15 mouse cellular contexts compared by ENCODE assay signal in the genomic region with DNA sequence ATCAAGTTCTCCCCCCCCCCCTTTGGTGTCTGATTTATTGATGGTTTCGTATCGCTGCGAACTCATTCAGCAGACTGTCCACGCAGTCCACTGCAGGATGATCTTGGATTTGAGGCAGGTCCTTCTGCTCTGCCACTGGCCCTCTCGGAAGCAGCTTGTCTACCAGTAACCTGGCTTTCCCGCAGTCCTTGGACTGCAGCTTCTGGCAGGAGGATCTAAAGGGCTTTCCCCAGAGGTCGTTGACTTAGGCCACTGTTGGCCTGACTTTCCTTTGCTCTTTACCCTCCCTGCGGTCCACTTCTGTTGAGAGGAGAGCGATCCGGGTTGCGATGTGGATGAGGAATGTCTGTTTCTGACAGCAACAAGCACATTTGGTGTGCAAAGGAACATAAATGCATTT. TPM values are rescaled to one million over a fixed set of nuclear protein-coding genes. Genes with fewer than 3 reads are reported as not detected.
DNase-seq lines count a peak whose midpoint lies in the region; ATAC-seq lines count a peak whose summit lies in the region.
"Had no signal": no experiment of that assay in that cellular context is flagged by ENCODE, and none has a peak within 500 bp of the region (broad histone marks: within the 10 kb centered on the region; RNA-seq: fewer than 3 reads in every experiment).

No protein-coding gene starts in this region.

- peak; percentile 47; the same call in 1 of the 2 replicates for ATAC-seq in cerebellum, adult (ENCODE audit: insufficient number of reproducible peaks, low FRiP score, low TSS enrichment)
- ATAC-seq in kidney, embryonic 14.5 days (ENCODE audit: low FRiP score, low TSS enrichment), result peak; percentile 72
- ATAC-seq in liver, embryonic 13.5 days (ENCODE audit: low read depth), result peak; percentile 60; the same call in 1 of the 2 replicates
- ATAC-seq in megakaryocyte-erythroid progenitor cell, adult 5-6 weeks (replicated peaks; ENCODE audit: low FRiP score, low TSS enrichment, poor library complexity, severe bottlenecking), result no peak

- no peaks in the 10 kb centered on the region for H3K27me3 ChIP-seq in kidney, embryonic 14.5 days (ENCODE audit: control insufficient read depth, insufficient read depth, low read length)
- no peaks in the 10 kb centered on the region for H3K27me3 ChIP-seq in liver, embryonic 13.5 days
- H3K27me3 ChIP-seq: hindbrain, embryonic 12.5 days; limb, embryonic 13.5 days; neural tube, embryonic 12.5 days had no signal

- no peak overlapping the region for H3K4me3 ChIP-seq in kidney, embryonic 14.5 days (ENCODE audit: low read length)
- no peak overlapping the region for H3K4me3 ChIP-seq in liver, embryonic 13.5 days (replicated peaks)
- H3K4me3 ChIP-seq: erythroblast, embryonic 14.5 days; hindbrain, embryonic 12.5 days; limb, embryonic 13.5 days; neural tube, embryonic 12.5 days had no signal

- no peak for DNase-seq in cerebellum, adult 11-12 months
- DNase-seq in cerebellum, postnatal 36 days, result peak; percentile 26 to 46
- no peak for DNase-seq in liver, embryonic 13.5 days
- DNase-seq in gastrocnemius, postnatal 4 days (ENCODE audit: low spot score in 2 of 2), result no peak
- no peak for DNase-seq in left cerebral cortex, postnatal 25 days (ENCODE audit: low spot score in 2 of 2)
- DNase-seq: heart, adult 18-20 months had no signal

- peak overlapping the region; percentile 22 for H3K4me2 ChIP-seq in kidney, embryonic 14.5 days (replicated peaks; ENCODE audit: low read depth, low read length)
- no peak overlapping the region for H3K4me2 ChIP-seq in liver, embryonic 13.5 days
- H3K4me2 ChIP-seq: hindbrain, embryonic 12.5 days; limb, embryonic 13.5 days; neural tube, embryonic 12.5 days had no signal

- no peaks in the 10 kb centered on the region for H3K36me3 ChIP-seq in kidney, embryonic 14.5 days (ENCODE audit: control insufficient read depth, insufficient read depth, low read length)
- H3K36me3 ChIP-seq in liver, embryonic 13.5 days, result no peaks in the 10 kb centered on the region
- H3K36me3 ChIP-seq: G1E; hindbrain, embryonic 12.5 days; limb, embryonic 13.5 days; neural tube, embryonic 12.5 days had no signal

- 23% methylated on average over 11 of the region's 11 CpGs for WGBS in kidney, embryonic 14.5 days
- WGBS in liver, embryonic 13.5 days (ENCODE audit: insufficient replicate concordance), result 62% methylated on average over 11 of the region's 11 CpGs

- intact Hi-C loops in left cerebral cortex, postnatal 25 days (cut with DNase I), result loop anchor here (10.0 kb wide), 1 partner anchor 428 kb away; no protein-coding TSS in a partner anchor

- H3K9ac ChIP-seq in kidney, embryonic 14.5 days (ENCODE audit: low read depth, low read length), result no peak overlapping the region
- H3K9ac ChIP-seq in liver, embryonic 13.5 days, result no peak overlapping the region
- H3K9ac ChIP-seq: hindbrain, embryonic 12.5 days; limb, embryonic 13.5 days; neural tube, embryonic 12.5 days had no signal

- peak overlapping the region; percentile 43; the same call in 1 of the 2 replicates for H3K27ac ChIP-seq in kidney, embryonic 14.5 days (ENCODE audit: low read depth, low read length)
- peak overlapping the region; percentile 10; the same call in 1 of the 2 replicates for H3K27ac ChIP-seq in liver, embryonic 13.5 days
- H3K27ac ChIP-seq: hindbrain, embryonic 12.5 days; limb, embryonic 13.5 days; neural tube, embryonic 12.5 days; stomach, postnatal 0 days had no signal

- peaks cover 11% of the 10 kb centered on the region for H3K4me1 ChIP-seq in kidney, embryonic 14.5 days (ENCODE audit: control insufficient read depth, insufficient read depth, low read length)
- no peaks in the 10 kb centered on the region for H3K4me1 ChIP-seq in liver, embryonic 13.5 days (replicated peaks)
- H3K4me1 ChIP-seq: hindbrain, embryonic 12.5 days; limb, embryonic 13.5 days; neural tube, embryonic 12.5 days had no signal

- H3K9me3 ChIP-seq in kidney, embryonic 14.5 days (ENCODE audit: control insufficient read depth, low read length), result no peaks in the 10 kb centered on the region
- no peaks in the 10 kb centered on the region for H3K9me3 ChIP-seq in liver, embryonic 13.5 days (replicated peaks)
- H3K9me3 ChIP-seq: G1E; hindbrain, embryonic 12.5 days; limb, embryonic 13.5 days; neural tube, embryonic 12.5 days had no signal

RNA-seq across cellular contexts. Expression of gene Dck, which starts 31.8 kb away (rescaled TPM):
- 36.3 and 58.9 TPM in 2 replicates for polyA plus RNA-seq in kidney, embryonic 14.5 days (2014; fragmentation: Nextera tagmentation; extraction: Ambion mirVana)
- polyA plus RNA-seq in liver, embryonic 13.5 days (2015; fragmentation: Nextera tagmentation; extraction: Ambion mirVana), result 95.8 and 127 TPM in 2 replicates
- 65.7 and 85.7 TPM in 2 replicates for total RNA-seq in megakaryocyte-erythroid progenitor cell, adult 5-6 weeks (2014; fragmentation: Nextera tagmentation)
- 36.8 and 43.3 TPM in 2 replicates for total RNA-seq in megakaryocyte-erythroid progenitor cell, adult 5-6 weeks (2017)
- total RNA-seq in gastrocnemius, postnatal 4 days (2021), result 10 to 100 TPM in 1 of 2 experiments, 1 to 10 TPM in 1; 8.7 to 11.4 TPM
- 10 to 100 TPM; 16.5 to 17.6 TPM for total RNA-seq in left cerebral cortex, postnatal 25 days (2021)

Comparison
In these comparisons a context has a peak if more than half of its experiments do, and no peak if none do; other contexts are left out.
1. DNase-seq: peak in cerebellum, postnatal 36 days (2 of 2); none in cerebellum, adult 11-12 months (single experiment), liver, embryonic 13.5 days (single experiment), gastrocnemius, postnatal 4 days (0 of 2) and left cerebral cortex, postnatal 25 days (0 of 2).